In the genomic region with DNA sequence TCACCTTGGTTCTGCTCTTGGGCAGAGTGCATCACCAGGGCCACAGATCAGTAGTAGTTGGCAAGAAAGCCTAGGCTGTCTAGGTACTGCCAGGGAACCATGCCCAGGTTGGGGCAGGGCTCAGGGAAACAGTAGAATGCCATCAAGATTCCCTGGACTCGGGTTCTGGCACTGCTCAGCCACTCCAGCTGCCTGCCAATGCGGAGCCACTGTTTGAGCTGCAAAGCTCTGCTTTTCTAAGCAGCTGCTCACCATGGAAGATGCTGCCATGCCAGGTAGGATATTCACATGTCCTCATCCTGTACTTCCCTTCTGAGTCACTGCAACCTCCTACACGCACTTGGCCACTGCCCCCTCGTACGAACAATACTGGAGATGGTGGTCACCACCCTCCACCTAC, we compare ENCODE assay signal across 12 mouse cellular contexts. TPM values are rescaled to one million over a fixed set of nuclear protein-coding genes. Genes with fewer than 3 reads are reported as not detected.
DNase-seq lines count a peak whose midpoint lies in the region; ATAC-seq lines count a peak whose summit lies in the region.
"Had no signal": no experiment of that assay in that cellular context is flagged by ENCODE, and none has a peak within 500 bp of the region (broad histone marks: within the 10 kb centered on the region; RNA-seq: fewer than 3 reads in every experiment).

No protein-coding gene starts in this region.

- peak; percentile 56 for DNase-seq in adrenal gland, postnatal 10 days
- DNase-seq in adrenal gland, adult 18-20 months (ENCODE audit: low spot score in 2 of 2): no peak
- no peak for DNase-seq in limb, embryonic 10.5 days (ENCODE audit: low spot score)
- DNase-seq in gastrocnemius, postnatal 10 days: peak; percentile 49
- DNase-seq in kidney, postnatal 25 days: peak; percentile 44 to 48
- no peak for DNase-seq in spleen, postnatal 36 days (ENCODE audit: low spot score in 2 of 2)
- DNase-seq in thymus, postnatal 25 days: no peak

- H3K4me1 ChIP-seq in limb, embryonic 15.5 days: peaks cover 37% of the 10 kb centered on the region
- H3K4me1 ChIP-seq in limb, embryonic 10.5 days: peaks cover 25% of the 10 kb centered on the region

- H3K27ac ChIP-seq in limb, embryonic 15.5 days: peak overlapping the region; percentile 17; the same call in 1 of the 2 replicates
- H3K27ac ChIP-seq in limb, embryonic 10.5 days: no peak overlapping the region

- no peaks in the 10 kb centered on the region for H3K36me3 ChIP-seq in limb, embryonic 15.5 days
- peaks cover 29% of the 10 kb centered on the region for H3K36me3 ChIP-seq in limb, embryonic 10.5 days

- no peak overlapping the region for H3K4me3 ChIP-seq in limb, embryonic 15.5 days
- no peak overlapping the region for H3K4me3 ChIP-seq in limb, embryonic 10.5 days

- no peak overlapping the region for H3K4me2 ChIP-seq in limb, embryonic 15.5 days

- no peak overlapping the region for H3K9ac ChIP-seq in limb, embryonic 15.5 days

- H3K27me3 ChIP-seq in limb, embryonic 15.5 days: no peaks in the 10 kb centered on the region
- no peaks in the 10 kb centered on the region for H3K27me3 ChIP-seq in limb, embryonic 10.5 days (ENCODE audit: low read depth, poor library complexity, severe bottlenecking)

- ATAC-seq in limb, embryonic 15.5 days (ENCODE audit: insufficient number of reproducible peaks, low FRiP score, low TSS enrichment, low read depth): no peak

- H3K9me3 ChIP-seq in limb, embryonic 15.5 days: no peaks in the 10 kb centered on the region
- H3K9me3 ChIP-seq in limb, embryonic 10.5 days (replicated peaks): no peaks in the 10 kb centered on the region
- H3K9me3 ChIP-seq: megakaryocyte, embryonic 14.5 days had no signal

- WGBS in limb, embryonic 15.5 days: 78% methylated on average over 5 of the region's 5 CpGs
- whole genome bisulfite sequencing in limb, embryonic 10.5 days: 90% methylated on average over 5 of the region's 5 CpGs

RNA-seq across cellular contexts. Expression of a gene that starts 4.7 kb away (rescaled TPM):
- 10 to 100 TPM; 15.8 to 16.2 TPM for total RNA-seq in adrenal gland, postnatal 10 days (2021)
- 10 to 100 TPM; 22.6 to 24.4 TPM for total RNA-seq in adrenal gland, adult 18-20 months (2021)
- 24.5 and 29.0 TPM in 2 replicates for polyA plus RNA-seq in limb, embryonic 15.5 days (2015; fragmentation: Nextera tagmentation; extraction: Ambion mirVana)
- 38.7 and 38.9 TPM in 2 replicates for polyA plus RNA-seq in limb, embryonic 10.5 days (2016; fragmentation: Nextera tagmentation; extraction: Ambion mirVana)
- total RNA-seq in gastrocnemius, postnatal 10 days (2021): 1 to 10 TPM; 6.7 to 8.6 TPM

RNA-seq across cellular contexts. Expression of a gene that starts 28.5 kb away (rescaled TPM):
- not detected for total RNA-seq in adrenal gland, postnatal 10 days (2021)
- total RNA-seq in adrenal gland, adult 18-20 months (2021): not detected
- 0.06 and 0.14 TPM in 2 replicates for polyA plus RNA-seq in limb, embryonic 15.5 days (2015; fragmentation: Nextera tagmentation; extraction: Ambion mirVana)
- 0.08 and 0.20 TPM in 2 replicates for polyA plus RNA-seq in limb, embryonic 10.5 days (2016; fragmentation: Nextera tagmentation; extraction: Ambion mirVana)
- total RNA-seq in gastrocnemius, postnatal 10 days (2021): not detected
- total RNA-seq: common myeloid progenitor, adult 5-6 weeks; left cerebral cortex, postnatal 10 days; neutrophil, adult 5-6 weeks had no signal

RNA-seq across cellular contexts. Expression of a gene that starts 36.1 kb away (rescaled TPM):
- 1 to 10 TPM in 1 of 2 experiments, under 1 TPM in 1; 0.30 to 1.4 TPM for total RNA-seq in adrenal gland, postnatal 10 days (2021)
- total RNA-seq in adrenal gland, adult 18-20 months (2021): not detected
- 0.42 TPM in 1 of 2 replicates, not detected in the other for polyA plus RNA-seq in limb, embryonic 15.5 days (2015; fragmentation: Nextera tagmentation; extraction: Ambion mirVana)
- 0.10 and 0.18 TPM in 2 replicates for polyA plus RNA-seq in limb, embryonic 10.5 days (2016; fragmentation: Nextera tagmentation; extraction: Ambion mirVana)
- not detected for total RNA-seq in gastrocnemius, postnatal 10 days (2021)
- total RNA-seq: common myeloid progenitor, adult 5-6 weeks; left cerebral cortex, postnatal 10 days; neutrophil, adult 5-6 weeks had no signal

RNA-seq across cellular contexts. Expression of a gene that starts 36.1 kb away (rescaled TPM):
- total RNA-seq in adrenal gland, postnatal 10 days (2021): 100 to 1,000 TPM; 101 to 118 TPM
- total RNA-seq in adrenal gland, adult 18-20 months (2021): 100 to 1,000 TPM; 110 to 111 TPM
- 45.7 and 47.8 TPM in 2 replicates for polyA plus RNA-seq in limb, embryonic 15.5 days (2015; fragmentation: Nextera tagmentation; extraction: Ambion mirVana)
- 65.2 and 72.1 TPM in 2 replicates for polyA plus RNA-seq in limb, embryonic 10.5 days (2016; fragmentation: Nextera tagmentation; extraction: Ambion mirVana)
- total RNA-seq in gastrocnemius, postnatal 10 days (2021): 10 to 100 TPM; 38.4 to 39.1 TPM

Comparison
In these comparisons a context has a peak if more than half of its experiments do, and no peak if none do; other contexts are left out.
1. DNase-seq: peak in adrenal gland, postnatal 10 days (single experiment), gastrocnemius, postnatal 10 days (single experiment) and kidney, postnatal 25 days (2 of 2); none in adrenal gland, adult 18-20 months (0 of 2), limb, embryonic 10.5 days (single experiment), spleen, postnatal 36 days (0 of 2) and thymus, postnatal 25 days (single experiment).